In the genomic region with DNA sequence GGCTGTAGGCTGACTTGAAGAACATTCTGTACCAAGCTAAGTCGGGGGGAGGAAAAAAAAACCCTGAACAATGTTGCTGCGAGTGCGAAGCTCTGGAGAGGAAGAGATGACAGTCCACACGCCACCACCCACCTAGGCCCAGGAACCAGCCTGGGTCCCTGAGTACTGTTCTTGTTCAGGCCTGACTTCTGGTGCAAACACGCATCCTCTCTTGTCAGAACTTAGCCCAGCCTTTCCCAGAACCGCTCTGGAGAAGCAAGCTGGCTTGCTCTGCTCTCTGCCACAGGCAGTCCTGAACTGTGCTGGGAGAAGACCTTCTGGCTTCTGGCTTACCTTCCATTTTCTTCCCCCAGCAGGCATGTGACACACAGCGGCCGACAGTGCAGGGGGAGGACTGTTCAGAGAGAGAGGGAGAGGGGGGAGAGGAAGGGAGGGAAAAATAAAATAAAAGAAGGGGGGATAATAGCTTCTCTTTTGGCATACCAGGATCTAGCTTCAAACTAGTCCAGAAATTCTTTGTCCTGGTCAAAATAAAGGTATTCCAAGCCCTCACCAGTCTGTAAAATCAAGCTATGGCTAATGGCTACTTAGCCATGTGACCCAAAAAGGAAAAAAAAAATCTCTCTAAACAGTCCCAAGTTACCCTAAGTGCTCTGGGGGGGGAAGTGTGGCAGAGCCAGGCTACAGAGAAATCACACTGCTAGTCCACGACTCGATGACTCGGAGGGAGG, we compare ENCODE assay signal across 8 mouse cellular contexts. TPM values are rescaled to one million over a fixed set of nuclear protein-coding genes. Genes with fewer than 3 reads are reported as not detected.
DNase-seq lines count a peak whose midpoint lies in the region; ATAC-seq and TF ChIP-seq lines count a peak whose summit lies in the region.

No protein-coding gene starts in this region.

- TF ChIP-seq CTCF in liver, postnatal 0 days (IDR thresholded peaks at IDR 0.05; ENCODE audit: low read depth) = no peak

- H3K27me3 ChIP-seq in embryonic facial prominence, embryonic 11.5 days (ENCODE audit: control insufficient read depth, insufficient read depth, low read length) = no peaks in the 10 kb centered on the region
- no peaks in the 10 kb centered on the region for H3K27me3 ChIP-seq in heart, embryonic 15.5 days
- no peaks in the 10 kb centered on the region for H3K27me3 ChIP-seq in liver, postnatal 0 days (ENCODE audit: insufficient read depth, low read length)

- no peak for TF ChIP-seq EP300 in liver, postnatal 0 days (IDR thresholded peaks at IDR 0.05; ENCODE audit: low read depth)

- no peak for ATAC-seq in embryonic facial prominence, embryonic 11.5 days (replicated peaks; ENCODE audit: insufficient number of reproducible peaks, low FRiP score, low TSS enrichment, low read depth)
- ATAC-seq in heart, embryonic 15.5 days (replicated peaks; ENCODE audit: insufficient number of reproducible peaks, insufficient read depth, low FRiP score, low read depth) = no peak; the same call in 1 of the 2 replicates
- ATAC-seq in liver, postnatal 0 days = no peak

- H3K4me3 ChIP-seq in embryonic facial prominence, embryonic 11.5 days (ENCODE audit: low read depth, low read length) = peak overlapping the region; percentile 33
- peak overlapping the region; percentile 42 for H3K4me3 ChIP-seq in heart, embryonic 15.5 days
- peak overlapping the region; percentile 49 for H3K4me3 ChIP-seq in liver, postnatal 0 days (ENCODE audit: low read depth, low read length)

- peak overlapping the region; percentile 69 for H3K4me2 ChIP-seq in embryonic facial prominence, embryonic 11.5 days (ENCODE audit: low read depth, low read length)
- H3K4me2 ChIP-seq in heart, embryonic 15.5 days = peak overlapping the region; percentile 68
- H3K4me2 ChIP-seq in liver, postnatal 0 days (ENCODE audit: low read depth, low read length) = peak overlapping the region; percentile 85

- 18% methylated on average over 11 of the region's 11 CpGs for WGBS in embryonic facial prominence, embryonic 11.5 days
- WGBS in heart, embryonic 15.5 days = 5% methylated on average over 11 of the region's 11 CpGs
- WGBS in liver, postnatal 0 days (ENCODE audit: insufficient replicate concordance) = 8% methylated on average over 11 of the region's 11 CpGs

- peak overlapping the region; percentile 76 for H3K9ac ChIP-seq in embryonic facial prominence, embryonic 11.5 days (replicated peaks; ENCODE audit: low read length)
- H3K9ac ChIP-seq in heart, embryonic 15.5 days = peak overlapping the region; percentile 60
- H3K9ac ChIP-seq in liver, postnatal 0 days (replicated peaks) = peak overlapping the region; percentile 85

- peak overlapping the region; percentile 95 for H3K27ac ChIP-seq in embryonic facial prominence, embryonic 11.5 days (replicated peaks; ENCODE audit: low read depth, low read length)
- H3K27ac ChIP-seq in heart, embryonic 15.5 days = peak overlapping the region; percentile 100
- H3K27ac ChIP-seq in liver, postnatal 0 days (ENCODE audit: low read depth) = peak overlapping the region; percentile 100

- no peaks in the 10 kb centered on the region for H3K36me3 ChIP-seq in embryonic facial prominence, embryonic 11.5 days (replicated peaks; ENCODE audit: control insufficient read depth, insufficient read depth, low read depth, low read length)
- no peaks in the 10 kb centered on the region for H3K36me3 ChIP-seq in heart, embryonic 15.5 days
- peaks cover 2% of the 10 kb centered on the region; the same call in 1 of the 2 replicates for H3K36me3 ChIP-seq in liver, postnatal 0 days (replicated peaks; ENCODE audit: insufficient read depth, low read length)

- peaks cover 60% of the 10 kb centered on the region for H3K4me1 ChIP-seq in embryonic facial prominence, embryonic 11.5 days (ENCODE audit: control insufficient read depth, insufficient read depth, low read length)
- peaks cover 95% of the 10 kb centered on the region for H3K4me1 ChIP-seq in heart, embryonic 15.5 days (replicated peaks)
- H3K4me1 ChIP-seq in liver, postnatal 0 days (ENCODE audit: insufficient read depth) = peaks cover 92% of the 10 kb centered on the region

- no peaks in the 10 kb centered on the region for H3K9me3 ChIP-seq in embryonic facial prominence, embryonic 11.5 days (replicated peaks; ENCODE audit: control insufficient read depth, low read length)
- H3K9me3 ChIP-seq in heart, embryonic 15.5 days (replicated peaks) = no peaks in the 10 kb centered on the region
- H3K9me3 ChIP-seq in liver, postnatal 0 days (ENCODE audit: low read length) = no peaks in the 10 kb centered on the region

- DNase-seq in urinary bladder, postnatal 14 days (ENCODE audit: low spot score) = peak; percentile 68
- DNase-seq in urinary bladder, adult 2 months (ENCODE audit: low spot score) = no peak
- DNase-seq in embryonic facial prominence, embryonic 11.5 days (ENCODE audit: low spot score) = peak; percentile 22
- DNase-seq in kidney, postnatal 10 days = peak; percentile 54
- peak; percentile 57 for DNase-seq in liver, postnatal 0 days
- peak; percentile 68 to 75 for DNase-seq in right cerebral cortex, postnatal 10 days (ENCODE audit: low spot score in 2 of 2)
- DNase-seq in urinary bladder, postnatal 10 days (ENCODE audit: low spot score) = no peak

RNA-seq across cellular contexts. Expression of a gene that starts 14.8 kb away (rescaled TPM):
- 35.3 and 46.7 TPM in 2 replicates for polyA plus RNA-seq in urinary bladder, adult 2 months (2012; rRNA removed)
- 36.1 and 36.8 TPM in 2 replicates for polyA plus RNA-seq in embryonic facial prominence, embryonic 11.5 days (2014; fragmentation: Nextera tagmentation; extraction: Ambion mirVana)
- 39.1 and 40.7 TPM in 2 replicates for polyA plus RNA-seq in heart, embryonic 15.5 days (2015; fragmentation: Nextera tagmentation; extraction: Ambion mirVana)
- polyA plus RNA-seq in liver, postnatal 0 days (2015; fragmentation: Nextera tagmentation; extraction: Ambion mirVana) = 16.9 and 21.9 TPM in 2 replicates

Comparison
In these comparisons a context has a peak if more than half of its experiments do, and no peak if none do; other contexts are left out.
1. DNase-seq: peak in urinary bladder, postnatal 14 days (single experiment), embryonic facial prominence, embryonic 11.5 days (single experiment), kidney, postnatal 10 days (single experiment), liver, postnatal 0 days (single experiment) and right cerebral cortex, postnatal 10 days (2 of 2); none in urinary bladder, adult 2 months (single experiment) and urinary bladder, postnatal 10 days (single experiment).
2. Peak in every context shown above with its lines, with median percentiles within 50 percentile points of each other: H3K27ac ChIP-seq, H3K4me2 ChIP-seq, H3K4me3 ChIP-seq and H3K9ac ChIP-seq.